Mouse (Mus musculus) liver, embryonic 14.5 days (tissue): Measurements from ENCODE around the gene Bdkrb2.

Experiments used
- CTCF ChIP-seq: IDR thresholded peaks from 2 replicates; pipeline ENCODE4 v1.5.1; 2016; ENCODE audit warnings: antibody characterized with exemption, low read depth, control low read depth
- EP300 ChIP-seq: IDR thresholded peaks from 2 replicates; pipeline ENCODE4 v1.6.1; 2016; ENCODE audit warnings: antibody characterized with exemption, low read depth

DNA sequence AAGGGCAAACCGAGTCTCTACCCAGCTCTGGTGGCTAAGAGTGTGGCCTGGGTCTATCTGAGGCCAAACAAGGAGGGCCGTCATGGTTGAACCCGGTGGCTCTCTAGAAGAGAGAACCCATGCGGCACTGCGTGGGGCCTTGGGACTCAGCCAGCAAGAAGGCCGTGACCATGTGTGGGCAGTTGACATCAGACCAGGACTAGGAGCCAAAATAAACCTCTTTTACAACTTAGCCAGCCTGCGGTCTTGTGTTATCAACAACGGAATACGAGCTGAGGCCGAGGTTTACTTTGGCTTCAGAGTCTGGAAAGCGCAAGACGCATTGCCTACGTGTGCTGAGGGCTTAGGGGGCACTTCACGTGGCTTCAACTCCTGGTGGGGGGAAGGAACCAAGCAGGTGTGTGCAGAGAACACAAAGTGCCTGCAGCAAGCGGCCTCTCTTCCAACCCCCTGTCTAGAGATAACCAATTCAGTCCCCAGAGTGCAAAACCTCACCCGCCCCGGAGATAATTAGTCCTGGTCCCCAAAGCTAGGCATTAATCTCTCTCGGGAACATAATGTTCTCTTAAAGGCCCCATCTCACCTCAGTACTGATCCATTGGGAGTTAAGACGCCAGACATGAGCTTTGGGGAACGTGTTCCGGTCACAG lies 45.9 kb upstream of the Bdkrb2 start:
- no peak for TF ChIP-seq CTCF
- TF ChIP-seq EP300 = no peak
